Mouse (Mus musculus): ENCODE results near the gene Slc25a11.

Slc25a11 gene

GRCm38 (mm10) chr11:70650322-70651175, 3.3 kb upstream of the Slc25a11 start:
- no peak for DNase-seq

GRCm38 (mm10) chr11:70649185-70649734, 2.0 kb upstream of the Slc25a11 start:
- DNase-seq, result no peak

- DNase-seq, result no peak
Observed at GRCm38 (mm10) chr11:70648512-70648911, 1.2 kb upstream of the Slc25a11 start.

- peak; percentile 54 to 64 for DNase-seq
Observed at GRCm38 (mm10) chr11:70647716-70648420, 589 bp upstream of the Slc25a11 start.

- peak; percentile 32 to 61 for DNase-seq
Observed at GRCm38 (mm10) chr11:70646259-70646555, 1.1 kb downstream of the Slc25a11 start.

GRCm38 (mm10) chr11:70645461-70646258, 1.6 kb downstream of the Slc25a11 start:
- DNase-seq, result no peak

GRCm38 (mm10) chr11:70644564-70645103, 2.6 kb downstream of the Slc25a11 start:
- no peak for DNase-seq

- DNase-seq, result no peak
Observed at GRCm38 (mm10) chr11:70643051-70643450, 4.2 kb downstream of the Slc25a11 start.

GRCm38 (mm10) chr11:70641241-70641640, 6.0 kb downstream of the Slc25a11 start:
- DNase-seq, result no peak

- DNase-seq, result no peak
Observed at GRCm38 (mm10) chr11:70639976-70640375, 7.3 kb downstream of the Slc25a11 start.

GRCm38 (mm10) chr11:70638714-70639278, 8.5 kb downstream of the Slc25a11 start, which contains the start of gene Gp1ba:
Gene Gp1ba, plus strand, starts transcription at chr11:70639122.
- no peak for DNase-seq

GRCm38 (mm10) chr11:70638293-70638692, 9.0 kb downstream of the Slc25a11 start:
- DNase-seq, result no peak

GRCm38 (mm10) chr11:70637764-70638163, 9.5 kb downstream of the Slc25a11 start:
- no peak for DNase-seq

- no peak for DNase-seq
Observed at GRCm38 (mm10) chr11:70635601-70636000, 11.7 kb downstream of the Slc25a11 start.

- DNase-seq, result no peak
Observed at GRCm38 (mm10) chr11:70630129-70630528, 17.1 kb downstream of the Slc25a11 start.

- no peak for DNase-seq
Observed at GRCm38 (mm10) chr11:70629557-70629956, 17.7 kb downstream of the Slc25a11 start.

GRCm38 (mm10) chr11:70628431-70628830, 18.8 kb downstream of the Slc25a11 start:
- no peak for DNase-seq

GRCm38 (mm10) chr11:70626877-70627276, 20.4 kb downstream of the Slc25a11 start:
- no peak for DNase-seq

GRCm38 (mm10) chr11:70625473-70625872, 21.8 kb downstream of the Slc25a11 start:
- DNase-seq, result peak; percentile 80 to 83

- no peak for DNase-seq
Observed at GRCm38 (mm10) chr11:70623053-70623742, 24.1 kb downstream of the Slc25a11 start.

- no peak for DNase-seq
Observed at GRCm38 (mm10) chr11:70621972-70622814, 25.1 kb downstream of the Slc25a11 start.
